Mouse (Mus musculus) bone marrow, adult 2 months (tissue): ENCODE measurements around the gene Efcab11.

Experiments used
- CTCF ChIP-seq: fragments of 200-500 bp; IDR thresholded peaks from 2 replicates; pipeline ENCODE4 v1.5.1; 2011; ENCODE audit warnings: low read length, control low read depth; ENCODE audit not compliant: control insufficient read depth, insufficient read depth
- POLR2A ChIP-seq: fragments of 200-500 bp; IDR thresholded peaks from 2 replicates; pipeline ENCODE4 v1.6.1; 2011; ENCODE audit warnings: low read depth, mild to moderate bottlenecking, control low read depth, low read length, borderline replicate concordance; ENCODE audit not compliant: control insufficient read depth

- TF ChIP-seq CTCF, result no peak
- TF ChIP-seq POLR2A, result no peak
Measured at GRCm38 (mm10) chr12:99807891-99808290, 76.3 kb downstream of the Efcab11 start.
